Mouse (Mus musculus) intestine, embryonic 15.5 days (tissue): ENCODE measurements around the gene Tex261. TPM values are rescaled to one million over a fixed set of nuclear protein-coding genes. Genes with fewer than 3 reads are reported as not detected.
A peak's percentile ranks its signal among the peaks of the same experiment; 100 is the strongest.

ENCODE experiments used
- ATAC-seq: fragments of 200-750 bp; cut with Nextera tagmentation; 2 replicates; pipeline ENCODE4 v1.8.0; 2017; ENCODE audit warnings: moderate TSS enrichment, moderate library complexity
- H3K27ac ChIP-seq: fragments of 300-500 bp; sonication (generic); 2 replicates; pipeline ENCODE4 v1.5.1; 2015; ENCODE audit warnings: mild to moderate bottlenecking, inconsistent platforms
- H3K27me3 ChIP-seq: fragments of 300-500 bp; sonication (generic); replicated peaks from 2 replicates; pipeline ENCODE4 v1.6.1; 2015; ENCODE audit warnings: inconsistent platforms
- H3K36me3 ChIP-seq: fragments of 300-500 bp; sonication (generic); 2 replicates; pipeline ENCODE4 v1.6.1; 2015; ENCODE audit warnings: inconsistent platforms
- H3K4me1 ChIP-seq: fragments of 300-500 bp; sonication (generic); replicated peaks from 2 replicates; pipeline ENCODE4 v1.6.1; 2015; ENCODE audit warnings: inconsistent platforms
- H3K4me2 ChIP-seq: fragments of 300-500 bp; sonication (generic); replicated peaks from 2 replicates; pipeline ENCODE4 v1.6.1; 2015; ENCODE audit warnings: mild to moderate bottlenecking, inconsistent platforms
- H3K4me3 ChIP-seq: fragments of 300-500 bp; sonication (generic); replicated peaks from 2 replicates; pipeline ENCODE4 v1.5.1; 2015; ENCODE audit warnings: inconsistent platforms
- H3K9ac ChIP-seq: fragments of 300-500 bp; sonication (generic); 2 replicates; pipeline ENCODE4 v1.6.1; 2015; ENCODE audit warnings: inconsistent platforms
- H3K9me3 ChIP-seq: fragments of 300-500 bp; sonication (generic); 2 replicates; pipeline ENCODE4 v1.6.1; 2016; ENCODE audit warnings: inconsistent platforms
- WGBS: fragments of 180-500 bp; shearing (Covaris S2); methylation state at CpG from one replicate; pipeline ENCODE4 v1.1.7; 2015; 5-methylcytosine and 5-hydroxymethylcytosine counted together
- polyA plus RNA-seq: library from polyadenylated mRNA; unstranded; fragments of >200 nt; fragmentation: Nextera tagmentation; extraction: Ambion mirVana; gene quantifications from 2 replicates; pipeline ENCODE4 v1.2.1, GENCODE M21; 2015

Tex261 gene
- polyA plus RNA-seq, 1 experiment from 2014 or later, result 84.2 TPM

DNA sequence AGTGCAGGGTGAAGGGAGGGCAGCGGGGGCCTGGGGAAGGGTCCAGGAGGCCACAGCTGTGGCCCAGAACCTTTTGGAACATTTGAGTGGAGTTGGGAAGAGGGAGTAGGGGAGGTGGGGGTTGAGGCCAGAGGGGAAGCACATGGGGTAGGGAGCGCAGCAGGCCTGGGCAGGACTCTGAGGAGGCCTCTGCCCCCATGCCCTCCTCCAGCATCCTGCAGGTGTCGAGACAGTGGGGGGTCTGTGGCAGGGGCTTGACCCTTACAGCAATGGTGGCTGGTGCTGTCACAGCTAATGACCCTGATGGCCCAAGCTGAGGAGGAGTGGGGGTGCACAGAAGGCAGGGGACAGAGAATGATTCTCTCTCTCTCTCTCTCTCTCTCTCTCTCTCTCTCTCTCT is 26.3 kb downstream of the Tex261 start:
- no peak overlapping the region for H3K27ac ChIP-seq
- WGBS, result 61% methylated on average over 3 of the region's 3 CpGs
- H3K27me3 ChIP-seq, result peaks cover 16% of the 10 kb centered on the region
- H3K4me2 ChIP-seq, result no peak overlapping the region
- no peaks in the 10 kb centered on the region for H3K4me1 ChIP-seq
- no peak for ATAC-seq
- H3K4me3 ChIP-seq, result no peak overlapping the region
- H3K36me3 ChIP-seq, result no peaks in the 10 kb centered on the region
- no peaks in the 10 kb centered on the region for H3K9me3 ChIP-seq
- no peak overlapping the region for H3K9ac ChIP-seq

GRCm38 (mm10) chr6:83745466-83745865 is 30.1 kb downstream of the Tex261 start:
- WGBS, result 63% methylated on average over 2 of the region's 2 CpGs
- no peak for ATAC-seq
- Histone ChIP-seq H3K36me3 (no peaks in the 10 kb centered on the region), H3K4me1 (no peaks in the 10 kb centered on the region), H3K9me3 (no peaks in the 10 kb centered on the region), H3K9ac (no peak overlapping the region), H3K27ac (no peak overlapping the region), H3K4me3 (no peak overlapping the region), H3K27me3 (peaks cover 5% of the 10 kb centered on the region; the same call in 1 of the 2 replicates), H3K4me2 (no peak overlapping the region)

DNA sequence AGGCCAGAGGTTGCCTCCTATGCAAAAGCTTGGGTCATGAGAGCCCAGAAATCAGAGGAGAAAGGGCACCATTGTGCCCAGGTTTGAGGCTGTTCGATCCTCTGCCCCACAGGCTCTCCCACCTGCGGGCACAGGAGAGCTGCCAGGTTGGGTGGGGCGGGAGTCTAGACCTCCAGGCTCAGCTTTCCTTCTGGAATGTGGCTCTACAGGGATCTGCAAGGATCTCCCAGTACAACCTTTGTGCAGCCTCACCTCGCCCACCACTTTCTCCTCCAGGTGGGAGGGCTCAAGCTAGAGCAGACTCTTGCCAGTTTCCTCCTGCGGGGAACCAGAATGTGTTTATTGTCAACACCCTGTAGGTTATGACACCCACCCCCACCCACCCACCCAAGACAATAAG is 31.1 kb downstream of the Tex261 start:
- no peaks in the 10 kb centered on the region for H3K4me1 ChIP-seq
- H3K36me3 ChIP-seq, result no peaks in the 10 kb centered on the region
- no peaks in the 10 kb centered on the region for H3K9me3 ChIP-seq
- no peak overlapping the region for H3K27ac ChIP-seq
- H3K9ac ChIP-seq, result no peak overlapping the region
- no peak overlapping the region for H3K4me2 ChIP-seq
- WGBS, result 52% methylated on average over 5 of the region's 5 CpGs
- no peak overlapping the region for H3K4me3 ChIP-seq
- H3K27me3 ChIP-seq, result peaks cover 5% of the 10 kb centered on the region; the same call in 1 of the 2 replicates
- ATAC-seq, result peak; percentile 55

GRCm38 (mm10) chr6:83744126-83744525 is 31.5 kb downstream of the Tex261 start:
- no peak overlapping the region for H3K4me3 ChIP-seq
- peak; percentile 39 for ATAC-seq
- no peaks in the 10 kb centered on the region for H3K4me1 ChIP-seq
- H3K27me3 ChIP-seq, result peaks cover 5% of the 10 kb centered on the region; the same call in 1 of the 2 replicates
- no peak overlapping the region for H3K27ac ChIP-seq
- H3K36me3 ChIP-seq, result no peaks in the 10 kb centered on the region
- WGBS, result 71% methylated on average over 5 of the region's 5 CpGs
- no peak overlapping the region for H3K4me2 ChIP-seq
- no peak overlapping the region for H3K9ac ChIP-seq
- H3K9me3 ChIP-seq, result no peaks in the 10 kb centered on the region

DNA sequence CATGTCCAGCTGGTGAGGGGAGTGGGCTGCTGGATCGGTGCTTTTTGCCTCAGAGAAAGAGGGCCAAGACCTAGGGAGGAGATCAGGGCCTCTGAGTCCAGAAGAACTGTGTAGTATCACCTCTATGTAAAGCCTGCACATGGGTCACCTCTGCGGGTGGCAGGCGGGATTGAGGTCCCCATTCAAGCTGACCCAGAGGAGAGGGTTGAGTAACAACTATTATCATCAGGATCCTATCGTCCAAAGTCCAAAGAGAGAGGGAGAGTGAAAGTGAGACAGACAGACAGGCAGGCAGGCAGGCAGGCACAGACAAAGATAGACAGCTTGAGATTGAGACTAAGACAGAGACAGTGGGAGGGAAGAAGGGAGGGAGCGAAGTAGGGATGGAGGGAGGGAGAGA is 32.4 kb downstream of the Tex261 start:
- Histone ChIP-seq H3K27ac (no peak overlapping the region), H3K27me3 (peaks cover 5% of the 10 kb centered on the region; the same call in 1 of the 2 replicates), H3K36me3 (no peaks in the 10 kb centered on the region), H3K4me2 (no peak overlapping the region), H3K4me1 (no peaks in the 10 kb centered on the region), H3K4me3 (no peak overlapping the region), H3K9ac (no peak overlapping the region), H3K9me3 (no peaks in the 10 kb centered on the region)
- no peak for ATAC-seq
- WGBS, result 67% methylated on average over 5 of the region's 5 CpGs

DNA sequence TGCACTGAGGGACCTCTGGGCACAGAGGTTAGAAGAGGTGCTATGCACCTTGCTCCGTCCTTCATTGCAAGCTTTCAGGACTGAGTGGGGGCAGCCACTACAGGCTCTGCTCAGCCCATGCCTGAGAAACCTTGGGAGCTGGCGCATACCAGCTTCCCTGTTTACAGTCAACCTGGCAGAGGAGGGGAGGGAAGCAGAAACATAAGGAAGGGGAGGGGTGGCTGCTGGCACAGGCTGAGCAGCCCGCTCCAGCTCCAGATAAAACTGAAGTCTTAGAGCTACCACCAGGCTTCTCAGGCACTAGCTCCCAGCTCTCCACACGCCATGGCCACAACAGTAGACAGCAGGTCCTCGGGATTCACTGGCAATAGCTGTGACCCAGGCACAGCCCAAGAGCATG is 32.9 kb downstream of the Tex261 start, which contains the start of gene Atp6v1b1:
Atp6v1b1 (plus strand) TSS at position 230 of the 400 bp plus-strand sequence.
- no peaks in the 10 kb centered on the region for H3K4me1 ChIP-seq
- peaks cover 5% of the 10 kb centered on the region; the same call in 1 of the 2 replicates for H3K27me3 ChIP-seq
- no peak within 1 kb of the TSS for H3K27ac ChIP-seq
- H3K4me3 ChIP-seq, result no peak within 1 kb of the TSS
- no peaks in the 10 kb centered on the region for H3K9me3 ChIP-seq
- H3K36me3 ChIP-seq, result no peaks in the 10 kb centered on the region
- no peak for ATAC-seq
- 68% methylated on average over 5 of the region's 5 CpGs for WGBS
- no peak within 1 kb of the TSS for H3K9ac ChIP-seq
- H3K4me2 ChIP-seq, result no peak within 1 kb of the TSS

DNA sequence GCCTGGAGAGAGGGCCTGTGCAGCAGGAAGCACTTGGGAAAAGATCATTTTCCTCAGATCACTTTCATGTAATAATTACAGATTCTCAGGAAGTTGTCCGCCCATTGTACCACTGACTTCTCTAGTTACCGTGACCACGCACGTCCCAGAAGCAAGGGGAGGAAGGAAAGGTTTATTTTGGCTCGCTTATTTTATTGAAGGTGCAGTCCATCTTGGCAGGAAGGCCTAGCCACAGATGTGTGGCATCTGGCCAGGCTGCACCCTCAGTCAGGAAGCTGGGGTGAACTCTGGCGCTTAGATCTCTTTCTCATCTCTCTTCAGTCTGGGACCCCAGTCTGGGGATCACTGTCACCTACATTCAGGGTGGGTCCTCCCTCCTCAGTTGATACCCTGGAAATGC is 37.0 kb downstream of the Tex261 start:
- ATAC-seq, result no peak
- H3K27ac ChIP-seq, result no peak overlapping the region
- no peaks in the 10 kb centered on the region for H3K36me3 ChIP-seq
- H3K4me2 ChIP-seq, result no peak overlapping the region
- WGBS, result 65% methylated on average over 6 of the region's 6 CpGs
- no peaks in the 10 kb centered on the region for H3K4me1 ChIP-seq
- peaks cover 7% of the 10 kb centered on the region; the same call in 1 of the 2 replicates for H3K27me3 ChIP-seq
- H3K9me3 ChIP-seq, result no peaks in the 10 kb centered on the region
- H3K4me3 ChIP-seq, result no peak overlapping the region
- no peak overlapping the region for H3K9ac ChIP-seq

DNA sequence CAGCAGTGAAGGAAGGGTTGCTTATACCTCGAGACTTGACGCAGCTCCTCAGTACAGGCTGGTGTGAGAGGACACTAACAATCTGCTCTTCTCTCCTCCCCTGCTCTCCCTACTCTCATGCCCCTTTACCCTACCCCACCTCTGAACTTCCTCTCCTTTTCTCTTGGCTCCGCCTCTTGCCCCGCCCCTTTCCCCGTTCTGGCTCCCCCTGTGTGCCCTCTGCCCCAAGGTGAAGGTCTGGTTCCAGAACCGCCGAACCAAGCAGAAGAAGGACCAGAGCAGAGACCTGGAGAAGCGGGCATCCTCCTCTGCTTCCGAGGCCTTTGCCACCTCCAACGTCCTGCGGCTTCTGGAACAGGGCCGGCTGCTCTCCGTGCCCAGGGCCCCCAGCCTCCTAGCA is 38.3 kb downstream of the Tex261 start:
- no peaks in the 10 kb centered on the region for H3K9me3 ChIP-seq
- ATAC-seq, result no peak
- no peak overlapping the region for H3K9ac ChIP-seq
- no peak overlapping the region for H3K27ac ChIP-seq
- H3K4me3 ChIP-seq, result no peak overlapping the region
- WGBS, result 24% methylated on average over 13 of the region's 13 CpGs
- H3K4me2 ChIP-seq, result no peak overlapping the region
- peaks cover 2% of the 10 kb centered on the region; the same call in 1 of the 2 replicates for H3K27me3 ChIP-seq
- H3K36me3 ChIP-seq, result no peaks in the 10 kb centered on the region
- H3K4me1 ChIP-seq, result no peaks in the 10 kb centered on the region

DNA sequence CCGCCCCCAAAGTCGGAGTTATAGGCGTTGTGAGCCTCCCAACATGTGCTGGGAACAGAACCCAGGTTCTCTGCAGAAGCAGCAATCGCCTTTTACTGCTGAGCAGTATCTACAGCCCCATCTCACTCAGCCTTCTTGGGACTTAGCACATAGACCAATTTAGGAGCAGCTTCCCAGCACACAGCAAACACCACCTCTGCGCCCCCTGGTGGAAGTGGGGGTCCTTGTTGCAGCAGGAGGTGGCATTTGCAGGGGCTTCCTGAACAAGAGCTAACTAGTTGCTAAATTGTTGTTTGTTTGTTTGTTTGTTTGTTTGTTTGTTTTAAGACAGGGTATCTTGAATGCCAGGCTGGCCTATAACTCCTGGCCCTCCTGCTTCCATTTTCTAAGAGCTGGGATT is 44.5 kb downstream of the Tex261 start:
- Histone ChIP-seq H3K36me3 (no peaks in the 10 kb centered on the region), H3K9me3 (no peaks in the 10 kb centered on the region), H3K27ac (no peak overlapping the region), H3K27me3 (peaks cover 2% of the 10 kb centered on the region; the same call in 1 of the 2 replicates), H3K9ac (no peak overlapping the region), H3K4me2 (no peak overlapping the region), H3K4me1 (no peaks in the 10 kb centered on the region), H3K4me3 (no peak overlapping the region)
- WGBS, result 32% methylated on average over 5 of the region's 5 CpGs
- ATAC-seq, result no peak

- 63% methylated on average over 14 of the region's 14 CpGs for WGBS
- no peak overlapping the region for H3K4me2 ChIP-seq
- H3K27me3 ChIP-seq, result no peaks in the 10 kb centered on the region; the same call in 1 of the 2 replicates
- no peak overlapping the region for H3K9ac ChIP-seq
- no peak overlapping the region for H3K4me3 ChIP-seq
- no peaks in the 10 kb centered on the region for H3K9me3 ChIP-seq
- no peak for ATAC-seq
- H3K27ac ChIP-seq, result no peak overlapping the region
- H3K4me1 ChIP-seq, result no peaks in the 10 kb centered on the region
- no peaks in the 10 kb centered on the region for H3K36me3 ChIP-seq
These were observed 46.2 kb downstream of the Tex261 start for GRCm38 (mm10) chr6:83729350-83729970.

DNA sequence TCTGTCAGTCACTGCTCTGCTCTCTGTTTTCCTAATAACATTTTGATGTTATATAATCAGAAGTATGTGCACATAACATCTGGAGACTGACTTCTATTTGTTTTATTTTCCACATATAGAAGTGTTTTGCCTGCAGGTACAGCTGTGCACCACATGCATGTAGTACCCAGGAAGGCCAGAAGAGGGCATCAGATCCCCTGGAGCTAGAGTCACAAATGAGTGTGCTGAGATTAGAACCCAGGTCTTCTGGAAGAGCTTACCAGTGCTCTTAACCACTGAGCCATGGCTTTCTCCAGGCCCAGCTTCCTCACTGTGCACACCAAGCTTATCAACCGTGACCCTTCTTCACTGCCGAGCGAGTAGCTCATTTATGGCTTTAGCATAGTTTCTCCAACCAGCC is 47.1 kb downstream of the Tex261 start:
- H3K4me1 ChIP-seq, result no peaks in the 10 kb centered on the region
- H3K9ac ChIP-seq, result no peak overlapping the region
- H3K27ac ChIP-seq, result no peak overlapping the region
- ATAC-seq, result no peak
- no peaks in the 10 kb centered on the region for H3K36me3 ChIP-seq
- 81% methylated on average over 3 of the region's 3 CpGs for whole genome bisulfite sequencing
- H3K9me3 ChIP-seq, result no peaks in the 10 kb centered on the region
- H3K4me2 ChIP-seq, result no peak overlapping the region
- H3K4me3 ChIP-seq, result no peak overlapping the region
- H3K27me3 ChIP-seq, result peaks cover 2% of the 10 kb centered on the region; the same call in 1 of the 2 replicates

GRCm38 (mm10) chr6:83727178-83727577 is 48.4 kb downstream of the Tex261 start:
- Histone ChIP-seq H3K9ac (no peak overlapping the region), H3K9me3 (no peaks in the 10 kb centered on the region), H3K36me3 (no peaks in the 10 kb centered on the region), H3K27ac (no peak overlapping the region), H3K4me2 (no peak overlapping the region), H3K4me1 (no peaks in the 10 kb centered on the region), H3K27me3 (peaks cover 10% of the 10 kb centered on the region), H3K4me3 (no peak overlapping the region)
- 41% methylated on average over 4 of the region's 4 CpGs for WGBS
- no peak for ATAC-seq

DNA sequence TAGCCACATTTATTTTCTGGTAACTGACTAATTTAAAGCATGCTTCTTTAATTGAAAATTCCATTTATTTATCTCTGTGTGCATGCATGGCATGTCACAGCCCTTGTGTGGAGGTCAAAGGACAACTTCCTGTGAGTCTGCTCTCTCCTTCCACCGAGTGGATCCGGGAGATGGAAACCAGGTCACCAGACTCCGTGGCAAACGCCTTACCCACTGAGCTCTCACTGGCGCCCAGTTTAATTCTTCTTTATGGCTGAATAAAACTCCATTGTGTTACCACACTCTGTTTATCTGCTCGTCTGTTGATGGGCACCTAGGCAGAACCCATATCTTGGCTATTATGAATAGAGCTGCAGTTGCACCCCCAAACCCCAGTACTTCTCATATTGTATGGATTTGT is 53.1 kb downstream of the Tex261 start:
- H3K27me3 ChIP-seq, result peaks cover 47% of the 10 kb centered on the region
- 19% methylated on average over 6 of the region's 6 CpGs for WGBS

More for the DNA sequence above, 53.1 kb downstream of the Tex261 start:
- Histone ChIP-seq H3K4me1 (no peaks in the 10 kb centered on the region), H3K36me3 (no peaks in the 10 kb centered on the region), H3K27ac (no peak overlapping the region), H3K4me3 (no peak overlapping the region), H3K9ac (no peak overlapping the region), H3K4me2 (no peak overlapping the region), H3K9me3 (no peaks in the 10 kb centered on the region)
- ATAC-seq, result no peak
